Mouse (Mus musculus) hindbrain, postnatal 0 days (tissue): Measurements from ENCODE around the gene Catsperg1. TPM values are rescaled to one million over a fixed set of nuclear protein-coding genes. Genes with fewer than 3 reads are reported as not detected.
"Not testable (repeated sequence)": the region's sequence is repeated elsewhere in the genome, so short reads cannot be mapped to it uniquely, and the experiment has no call there.

ENCODE experiments used
- ATAC-seq: fragments of 200-750 bp; cut with Nextera tagmentation; 2 replicates; pipeline ENCODE4 v1.8.0; 2017; ENCODE audit warnings: mild to moderate bottlenecking, moderate TSS enrichment, moderate library complexity
- DNase-seq: peaks from one replicate; pipeline ENCODE4 v3.0.0-alpha.2; 2015; ENCODE audit warnings: low spot score
- H3K27ac ChIP-seq: fragments of 300-500 bp; sonication (generic); 2 replicates; pipeline ENCODE4 v1.5.1; 2014; ENCODE audit warnings: mild to moderate bottlenecking
- H3K27me3 ChIP-seq: fragments of 300-500 bp; sonication (generic); 2 replicates; pipeline ENCODE4 v1.6.1; 2014; ENCODE audit warnings: low read length, mixed read lengths; ENCODE audit not compliant: insufficient read depth
- H3K36me3 ChIP-seq: fragments of 300-500 bp; sonication (generic); 2 replicates; pipeline ENCODE4 v1.6.1; 2014; ENCODE audit warnings: low read length, mixed read lengths; ENCODE audit not compliant: insufficient read depth
- H3K4me1 ChIP-seq: fragments of 300-500 bp; sonication (generic); 2 replicates; pipeline ENCODE4 v1.6.1; 2014; ENCODE audit warnings: antibody characterized with exemption, low read length, mixed read lengths; ENCODE audit not compliant: insufficient read depth
- H3K4me2 ChIP-seq: fragments of 300-500 bp; sonication (generic); 2 replicates; pipeline ENCODE4 v1.6.1; 2014; ENCODE audit warnings: low read depth, mild to moderate bottlenecking, low read length, moderate library complexity, mixed read lengths
- H3K4me3 ChIP-seq: fragments of 300-500 bp; sonication (generic); 2 replicates; pipeline ENCODE4 v1.5.1; 2014; ENCODE audit warnings: low read length
- H3K9ac ChIP-seq: fragments of 300-500 bp; sonication (generic); replicated peaks from 2 replicates; pipeline ENCODE4 v1.6.1; 2014; ENCODE audit warnings: mild to moderate bottlenecking, low read length, moderate library complexity, mixed read lengths
- H3K9me3 ChIP-seq: fragments of 300-500 bp; sonication (generic); 2 replicates; pipeline ENCODE4 v1.6.1; 2016; ENCODE audit warnings: low read length, mixed read lengths
- CTCF ChIP-seq: IDR thresholded peaks from 2 replicates; pipeline ENCODE4 v1.5.1; 2016; ENCODE audit warnings: antibody characterized with exemption, control low read depth, low read depth
- WGBS: fragments of 180-500 bp; shearing (Covaris S2); extraction: QIAGEN DNeasy Blood & Tissue Kit; methylation state at CpG from one replicate; pipeline ENCODE4 v1.1.7; 2014; 5-methylcytosine and 5-hydroxymethylcytosine counted together
- polyA plus RNA-seq: library from polyadenylated mRNA; unstranded; fragments of >200 nt; fragmentation: Nextera tagmentation; extraction: Ambion mirVana; gene quantifications from 2 replicates; pipeline ENCODE4 v1.2.1, GENCODE M21; 2015
- total RNA-seq: library from RNA; depleted of rRNA; stranded (reverse); fragments of >200 nt; gene quantifications from 2 replicates; pipeline ENCODE4 v1.2.3, GENCODE M21; 2014

The Catsperg1 gene
- total and polyA plus RNA-seq, 2 experiments from 2014 or later = 0.95 to 2.4 TPM

DNA sequence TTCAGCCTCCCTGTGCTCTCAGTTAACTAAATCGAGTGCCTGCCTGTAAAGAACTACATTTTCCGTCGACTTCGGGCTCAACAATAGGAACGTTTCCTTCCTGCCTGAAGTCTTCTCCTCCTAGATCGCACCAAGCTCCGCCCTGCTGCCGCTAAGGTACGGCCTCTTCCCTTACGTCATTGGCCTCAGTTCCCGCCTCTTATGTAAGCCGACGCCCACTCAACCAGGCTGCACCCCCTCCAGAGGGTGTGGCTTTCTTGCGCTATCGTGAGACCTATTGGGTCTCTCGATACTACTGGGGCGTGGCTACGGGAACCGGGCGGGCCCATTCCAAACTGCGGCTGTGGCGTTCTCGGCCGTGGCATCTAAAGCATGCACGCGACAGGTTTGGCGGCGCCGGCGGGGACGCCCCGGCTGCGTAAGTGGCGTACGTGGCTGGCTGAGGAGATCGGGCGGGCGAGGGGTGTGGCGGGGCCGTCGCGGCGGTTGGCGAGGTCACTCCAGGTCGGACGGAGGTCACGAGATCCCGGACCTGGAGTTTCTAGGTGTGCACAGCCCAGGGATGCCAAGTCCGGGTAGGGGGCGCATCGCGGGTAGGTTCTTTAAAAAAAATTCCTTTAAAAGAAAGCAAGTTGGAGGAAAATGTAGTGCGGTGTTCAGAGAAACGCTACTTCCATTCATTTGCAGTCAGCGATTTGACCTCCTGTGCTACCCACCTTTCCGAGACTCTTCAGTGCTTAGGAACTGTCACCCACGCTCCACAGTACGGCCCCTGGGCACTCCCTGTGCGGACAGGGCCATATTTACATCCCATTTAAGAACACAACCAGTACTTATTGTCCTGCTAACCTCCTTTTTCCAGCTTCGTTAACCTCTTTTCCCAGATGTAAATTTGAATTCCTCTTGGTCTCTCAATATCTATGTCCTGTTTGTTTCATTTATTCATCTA, 24.5 kb upstream of the Catsperg1 start, which contains the start of gene Yif1b:
Yif1b (plus strand) TSS at position 311 of the 949 bp plus-strand sequence.
- Histone ChIP-seq H3K9ac (peak within 1 kb of the TSS; percentile 64), H3K27me3 (peaks cover 4% of the 10 kb centered on the region; the same call in 1 of the 2 replicates), H3K27ac (peak within 1 kb of the TSS; percentile 76), H3K4me2 (peak within 1 kb of the TSS; percentile 68), H3K9me3 (no peaks in the 10 kb centered on the region), H3K36me3 (no peaks in the 10 kb centered on the region), H3K4me1 (no peaks in the 10 kb centered on the region), H3K4me3 (peak within 1 kb of the TSS; percentile 66)
- no peak; the same call in 1 of the 2 replicates for TF ChIP-seq CTCF
- WGBS = under 1% methylated on average over 60 of the region's 60 CpGs
- DNase-seq (peak; percentile 100), ATAC-seq (peak; percentile 99)

DNA sequence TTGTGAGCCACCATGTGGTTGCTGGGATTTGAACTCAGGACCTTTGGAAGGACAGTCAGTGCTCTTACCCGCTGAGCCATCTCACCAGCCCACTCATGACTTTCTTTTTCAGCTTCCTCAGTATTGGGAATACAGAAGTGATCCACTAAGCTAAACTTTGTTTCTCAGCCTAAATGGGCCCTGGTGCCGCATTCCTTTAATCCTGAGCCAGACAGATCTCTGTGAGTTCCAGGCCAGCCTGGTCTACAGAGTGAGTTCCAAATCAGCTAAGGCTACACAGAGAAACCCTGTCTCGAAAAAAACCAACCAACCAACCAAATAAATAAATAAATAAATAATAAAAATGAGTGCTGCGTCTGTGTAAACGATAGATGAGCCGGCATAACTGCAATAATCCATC, 23.8 kb upstream of the Catsperg1 start:
- not testable (repeated sequence) for H3K36me3 ChIP-seq, DNase-seq, H3K4me1 ChIP-seq, H3K9me3 ChIP-seq
- Histone ChIP-seq H3K9ac (0 out of 2 replicates have a peak overlapping the region, but pooled peaks have one; percentile 35), H3K27ac (peak overlapping the region; percentile 76; the same call in 1 of the 2 replicates), H3K4me3 (peak overlapping the region; percentile 66), H3K27me3 (peaks cover 11% of the 10 kb centered on the region), H3K4me2 (peak overlapping the region; percentile 68)
- 28% methylated on average over 6 of the region's 6 CpGs for WGBS
- 0 out of 2 replicates have a peak, but pooled peaks have one; percentile 1 for ATAC-seq

DNA sequence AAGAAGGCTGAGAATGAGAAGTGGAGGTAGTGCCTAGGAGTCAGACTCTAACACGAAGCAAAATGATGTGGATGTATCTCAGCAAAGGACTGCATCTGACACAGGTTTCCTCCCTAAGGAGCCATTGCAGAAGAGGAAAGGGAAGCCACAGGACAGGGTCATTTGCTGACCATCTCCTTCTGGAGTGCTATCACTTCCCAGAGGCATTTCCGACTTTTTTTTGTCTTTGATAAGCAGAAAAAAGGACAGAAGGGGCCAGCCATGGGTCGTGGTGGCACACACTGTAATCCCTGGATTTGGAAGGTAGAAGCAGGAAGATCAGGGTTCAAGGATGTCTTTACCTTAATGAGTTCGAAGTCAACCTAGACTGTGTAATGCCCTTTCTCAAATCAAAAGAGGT, 22.8 kb upstream of the Catsperg1 start:
- Histone ChIP-seq H3K4me2 (no peak overlapping the region), H3K27ac (no peak overlapping the region), H3K4me3 (no peak overlapping the region), H3K9ac (no peak overlapping the region), H3K27me3 (peaks cover 21% of the 10 kb centered on the region), H3K9me3 (no peaks in the 10 kb centered on the region), H3K36me3 (no peaks in the 10 kb centered on the region), H3K4me1 (peaks cover 3% of the 10 kb centered on the region; the same call in 1 of the 2 replicates)
- WGBS = 90% methylated on average over 4 of the region's 4 CpGs
- DNase-seq = no peak
- no peak for TF ChIP-seq CTCF
- no peak for ATAC-seq

DNA sequence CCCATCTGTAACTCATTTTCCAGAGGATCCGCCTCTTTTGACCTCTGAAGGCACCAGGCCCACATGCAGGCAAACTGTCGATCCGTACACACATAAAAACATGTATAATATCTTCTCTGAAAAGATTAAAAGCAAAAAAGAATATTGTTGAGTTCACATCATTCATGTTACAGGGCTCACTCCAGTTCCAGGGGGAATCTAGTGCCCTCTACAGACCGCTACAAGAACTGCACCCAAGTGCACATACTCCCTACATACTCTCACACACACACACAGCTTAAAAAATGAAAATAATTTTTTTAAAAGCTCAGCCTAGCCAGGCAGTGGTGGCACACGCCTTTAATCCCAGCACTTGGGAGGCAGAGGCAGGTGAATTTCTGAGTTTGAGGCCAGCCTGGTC, 20.8 kb upstream of the Catsperg1 start:
- WGBS = 78% methylated on average over 5 of the region's 5 CpGs
- H3K9ac ChIP-seq = no peak overlapping the region
- H3K9me3 ChIP-seq = no peaks in the 10 kb centered on the region
- peaks cover 3% of the 10 kb centered on the region; the same call in 1 of the 2 replicates for H3K4me1 ChIP-seq
- H3K4me3 ChIP-seq = no peak overlapping the region
- no peak for ATAC-seq
- no peak overlapping the region for H3K4me2 ChIP-seq
- H3K27ac ChIP-seq = no peak overlapping the region
- H3K27me3 ChIP-seq = peaks cover 27% of the 10 kb centered on the region
- no peak for DNase-seq
- no peaks in the 10 kb centered on the region for H3K36me3 ChIP-seq
- TF ChIP-seq CTCF = peak; percentile 47

DNA sequence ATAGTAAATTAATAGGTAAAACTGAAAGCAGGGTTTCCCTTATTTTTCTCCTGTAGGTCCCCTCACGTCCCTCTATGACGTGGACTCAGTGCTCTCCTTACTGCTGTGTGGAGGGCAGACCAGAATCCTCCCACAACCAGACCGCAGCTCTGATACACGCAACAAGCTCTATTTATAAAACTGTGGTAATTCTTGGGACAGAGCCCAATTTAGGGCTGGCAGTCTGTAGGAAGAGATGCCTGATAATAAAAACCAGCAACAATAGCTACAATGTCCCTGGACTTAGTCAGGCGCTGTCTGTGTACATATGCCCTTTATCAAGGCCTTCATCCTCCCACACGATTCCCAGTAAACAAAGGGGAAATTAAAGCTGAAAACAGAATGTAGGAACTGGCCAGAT, 19.9 kb upstream of the Catsperg1 start:
- H3K4me3 ChIP-seq = no peak overlapping the region

DNA sequence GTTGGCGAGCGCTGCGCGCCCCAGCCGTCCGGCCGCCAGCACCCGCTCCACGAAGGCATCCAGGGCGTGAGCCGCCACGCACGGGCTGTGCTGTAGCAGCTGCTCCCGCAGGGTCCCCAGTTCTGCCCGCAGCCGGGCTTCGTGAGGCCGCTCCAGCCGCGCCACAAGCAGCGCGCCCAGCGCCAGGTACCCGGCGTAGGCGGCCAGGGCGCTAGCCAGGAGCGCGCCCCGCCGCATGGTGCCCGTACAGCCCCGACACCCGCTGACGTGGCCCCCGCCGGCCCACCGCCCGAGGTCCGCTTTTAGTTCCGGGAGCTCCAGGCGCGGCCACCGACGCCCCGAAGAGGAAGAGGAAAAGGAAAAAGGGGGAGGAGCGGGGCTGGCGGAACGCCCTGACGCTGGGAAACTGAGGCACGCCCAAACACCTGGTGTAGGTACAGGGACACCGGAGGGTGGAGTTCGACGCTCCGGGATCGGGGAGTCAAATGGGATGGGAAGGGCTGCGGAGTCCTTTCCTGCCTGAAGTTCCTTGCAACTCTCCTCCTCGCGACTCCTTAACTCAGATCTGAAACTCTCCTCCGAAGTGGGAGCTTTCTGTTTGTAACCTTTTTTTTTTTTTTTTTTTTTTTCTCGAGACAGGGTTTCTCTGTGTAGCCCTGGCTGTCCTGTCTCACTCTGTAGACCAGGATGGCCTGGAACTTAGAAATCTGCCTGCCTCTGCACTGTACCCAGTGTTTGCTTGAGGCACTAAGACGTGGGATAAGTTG, 18.6 kb upstream of the Catsperg1 start, which contains the start of gene Kcnk6:
Kcnk6 (minus strand) TSS at position 269 of the 767 bp plus-strand sequence.
- Histone ChIP-seq H3K27ac (no peak within 1 kb of the TSS), H3K4me1 (peaks cover 3% of the 10 kb centered on the region; the same call in 1 of the 2 replicates), H3K27me3 (peaks cover 27% of the 10 kb centered on the region), H3K4me2 (peak within 1 kb of the TSS; percentile 92), H3K9me3 (no peaks in the 10 kb centered on the region), H3K4me3 (peak within 1 kb of the TSS; percentile 45), H3K36me3 (no peaks in the 10 kb centered on the region), H3K9ac (peak within 1 kb of the TSS; percentile 46)
- 2% methylated on average over 59 of the region's 62 CpGs for WGBS
- ATAC-seq = peak; percentile 34; the same call in 1 of the 2 replicates
- no peak for TF ChIP-seq CTCF
- DNase-seq = no peak

More for the DNA sequence above, 19.9 kb upstream of the Catsperg1 start:
- Histone ChIP-seq H3K36me3 (no peaks in the 10 kb centered on the region), H3K4me2 (no peak overlapping the region), H3K9me3 (no peaks in the 10 kb centered on the region), H3K4me1 (peaks cover 3% of the 10 kb centered on the region; the same call in 1 of the 2 replicates), H3K27me3 (peaks cover 27% of the 10 kb centered on the region), H3K9ac (no peak overlapping the region), H3K27ac (no peak overlapping the region)
- ATAC-seq (no peak), DNase-seq (no peak)
- TF ChIP-seq CTCF = no peak
- 68% methylated on average over 6 of the region's 6 CpGs for WGBS
